Mouse (Mus musculus) liver, embryonic 14.5 days (tissue): ENCODE measurements around the gene 5730480H06Rik.

Experiments used
- CTCF ChIP-seq: IDR thresholded peaks from 2 replicates; pipeline ENCODE4 v1.5.1; 2016; ENCODE audit warnings: antibody characterized with exemption, low read depth, control low read depth
- EP300 ChIP-seq: IDR thresholded peaks from 2 replicates; pipeline ENCODE4 v1.6.1; 2016; ENCODE audit warnings: antibody characterized with exemption, low read depth

- TF ChIP-seq CTCF (no peak), EP300 (no peak)
Observed at GRCm38 (mm10) chr5:48408276-48408675, 80.5 kb downstream of the 5730480H06Rik start.
